Mouse (Mus musculus): ENCODE measurements around the gene Etl4.
"Not testable (repeated sequence)": the region's sequence is repeated elsewhere in the genome, so short reads cannot be mapped to it uniquely, and the experiment has no call there.

Gene Etl4

DNA sequence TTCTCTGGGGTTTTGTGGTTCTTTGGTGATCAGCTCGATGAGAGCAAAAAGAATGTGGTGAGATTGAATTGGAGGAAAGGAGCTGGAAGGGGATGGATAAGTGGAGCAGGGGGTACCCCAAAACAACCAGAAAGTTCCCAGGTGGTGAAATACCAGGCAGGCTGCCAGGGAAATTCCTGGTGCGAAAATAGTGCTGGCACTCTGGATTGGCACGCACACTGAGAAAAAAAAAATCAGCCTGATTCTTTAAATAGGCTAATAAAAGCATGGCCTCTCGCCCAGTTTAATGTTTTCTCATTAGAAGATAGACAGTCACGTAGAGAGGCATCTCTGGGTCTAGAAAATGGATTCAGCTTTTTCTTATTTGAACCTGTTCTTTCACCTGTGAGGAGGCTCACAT lies 258.0 kb downstream of the Etl4 start:
- no peak for DNase-seq (ENCODE audit: low spot score)

DNA sequence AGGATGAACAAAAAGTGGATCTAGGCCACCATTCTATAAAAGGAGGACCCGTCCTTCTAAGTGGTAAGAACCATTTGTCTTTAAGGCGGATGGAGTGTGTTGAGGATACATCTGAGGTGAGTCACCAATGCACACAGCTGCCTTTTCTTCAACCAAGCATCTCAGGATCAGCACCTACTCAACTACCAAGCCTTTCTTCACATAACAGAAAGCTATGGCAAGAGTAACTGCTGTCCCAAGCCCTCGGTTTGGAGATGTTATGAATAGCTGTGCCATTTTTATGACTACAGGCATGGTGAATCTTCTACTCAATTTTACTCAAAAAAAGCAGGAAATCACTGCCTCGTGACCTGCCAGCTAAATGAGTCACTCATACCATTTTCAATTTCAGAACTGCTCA lies 258.6 kb downstream of the Etl4 start:
- DNase-seq (ENCODE audit: low spot score) = no peak

DNA sequence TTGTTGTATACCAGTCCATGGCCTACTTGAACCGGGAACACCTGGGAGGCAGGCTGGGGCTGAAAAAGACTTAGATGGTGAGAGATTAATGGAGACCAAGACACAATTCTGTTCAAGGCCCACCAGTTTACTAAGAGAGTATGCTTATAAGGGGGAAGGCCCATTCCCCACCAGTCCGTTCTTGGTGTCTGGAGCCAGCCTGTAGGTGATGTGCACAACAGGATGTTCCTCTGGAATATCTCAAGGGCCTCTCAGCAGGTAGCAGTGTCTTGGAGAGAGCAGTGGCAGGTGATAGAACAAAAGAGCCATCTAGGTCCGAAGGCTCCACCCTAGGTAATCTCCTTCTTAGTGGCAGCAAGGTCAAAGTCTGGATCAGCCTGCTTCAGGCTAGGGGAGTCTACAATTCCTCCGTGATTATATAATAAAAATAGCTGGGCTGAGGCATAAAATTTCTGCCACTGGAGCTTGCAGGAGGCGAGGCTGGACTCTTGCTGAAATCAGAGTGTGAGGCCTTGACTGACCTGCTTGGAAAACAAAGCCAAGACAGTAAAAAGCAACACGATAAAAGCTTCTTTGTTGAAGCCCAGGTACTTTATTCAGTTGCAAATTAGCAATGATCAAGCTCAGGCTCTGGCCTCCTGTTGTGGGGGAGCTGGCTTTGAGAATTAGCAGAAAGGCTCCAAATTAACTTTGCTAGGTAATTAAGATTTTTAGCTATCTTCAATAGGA lies 267.0 kb downstream of the Etl4 start:
- DNase-seq (ENCODE audit: low spot score) = not testable (repeated sequence)

DNA sequence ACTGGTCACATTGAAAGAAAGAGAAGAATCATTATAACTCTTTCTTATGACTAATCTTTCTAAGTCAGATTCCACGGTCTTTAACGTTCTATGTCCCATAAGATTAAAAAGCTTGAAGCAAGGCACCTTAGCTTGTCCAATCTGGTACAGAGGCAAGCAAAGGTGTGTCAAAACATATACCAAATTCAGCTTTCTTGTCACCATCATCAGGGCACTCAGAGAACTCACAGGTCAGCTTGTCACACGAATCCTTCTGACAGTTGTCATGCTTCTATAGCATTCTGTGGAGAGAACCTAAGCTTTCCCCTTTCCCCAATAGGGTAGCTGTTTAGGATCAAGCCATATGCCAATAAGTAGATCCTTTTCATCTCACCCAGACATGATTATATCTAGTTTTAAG lies 267.7 kb downstream of the Etl4 start:
- DNase-seq (ENCODE audit: low spot score) = not testable (repeated sequence)

DNA sequence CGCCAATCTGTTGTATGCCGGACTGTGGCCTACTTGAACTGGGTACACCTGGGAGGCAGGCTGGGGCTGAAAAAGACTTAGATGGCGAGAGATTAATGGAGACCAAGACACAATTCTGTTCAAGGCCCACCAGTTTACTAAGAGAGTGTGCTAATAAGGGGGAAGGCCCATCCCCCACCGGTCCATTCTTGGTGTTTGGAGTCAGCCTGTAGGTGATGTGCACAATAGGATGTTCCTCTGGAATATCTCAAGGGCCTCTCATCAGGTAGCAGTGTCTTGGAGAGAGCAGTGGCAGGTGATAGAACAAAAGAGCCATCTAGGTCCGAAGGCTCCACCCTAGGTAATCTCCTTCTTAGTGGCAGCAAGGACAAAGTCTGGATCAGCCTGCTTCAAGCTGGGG lies 271.0 kb downstream of the Etl4 start:
- DNase-seq (ENCODE audit: low spot score) = not testable (repeated sequence)

DNA sequence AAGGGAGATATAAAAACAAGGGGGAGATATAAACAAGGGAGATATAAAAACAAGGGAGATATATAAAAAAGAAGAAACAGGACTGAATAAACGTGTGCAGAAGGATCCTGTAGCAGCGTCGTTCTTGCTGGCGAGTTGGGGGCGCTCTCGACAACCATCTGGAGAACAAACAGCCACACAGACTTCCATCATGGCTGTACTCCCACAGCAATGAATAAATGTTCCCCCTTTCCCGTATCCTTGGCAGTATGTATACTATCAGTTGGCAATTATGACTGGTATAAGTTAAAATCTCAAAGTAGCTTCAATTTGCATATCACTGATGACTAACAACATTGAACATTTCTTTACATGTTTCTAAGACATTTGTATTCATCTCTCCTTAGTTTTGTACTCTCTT lies 277.6 kb downstream of the Etl4 start:
- DNase-seq (ENCODE audit: low spot score) = not testable (repeated sequence)

DNA sequence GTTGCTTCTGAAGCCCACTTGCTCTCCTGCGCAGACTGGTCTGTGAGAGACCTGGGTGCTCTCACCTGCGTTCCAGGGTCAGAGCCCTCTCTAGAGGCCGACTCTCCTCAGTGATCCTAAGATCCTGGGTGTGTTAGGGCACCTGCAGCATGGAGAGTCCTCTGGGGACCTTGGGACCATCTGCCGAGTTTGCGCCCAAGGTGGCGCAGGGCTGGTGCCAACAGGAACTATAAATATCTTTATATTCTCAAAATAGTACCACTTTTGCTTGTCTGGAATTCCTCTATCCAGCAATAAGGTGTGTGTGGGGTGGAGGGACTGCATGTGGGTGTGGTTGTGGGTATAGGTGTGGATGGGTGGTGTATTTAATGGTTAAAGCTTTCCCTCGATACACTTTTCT lies 293.4 kb downstream of the Etl4 start:
- no peak for DNase-seq (ENCODE audit: low spot score)

DNA sequence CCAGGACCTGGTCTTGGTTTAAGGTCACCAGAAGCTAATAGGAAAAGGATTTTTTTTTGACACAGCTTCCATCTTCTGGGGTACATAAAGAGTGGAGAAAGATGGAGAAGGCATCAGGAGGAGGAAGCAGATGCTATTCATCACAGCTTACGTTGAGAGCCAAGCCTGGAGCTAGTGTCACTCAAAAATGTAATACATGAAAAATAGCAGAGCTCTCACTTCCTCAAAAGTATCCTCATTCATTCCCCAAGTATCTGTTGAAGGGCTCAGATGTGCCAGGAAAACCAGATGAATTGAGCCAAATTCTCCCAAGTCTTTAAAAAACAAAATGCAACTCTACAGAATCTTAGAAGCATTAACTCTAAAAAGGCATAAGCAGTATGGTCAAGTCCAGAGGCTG lies 297.1 kb downstream of the Etl4 start:
- no peak for DNase-seq (ENCODE audit: low spot score)

DNA sequence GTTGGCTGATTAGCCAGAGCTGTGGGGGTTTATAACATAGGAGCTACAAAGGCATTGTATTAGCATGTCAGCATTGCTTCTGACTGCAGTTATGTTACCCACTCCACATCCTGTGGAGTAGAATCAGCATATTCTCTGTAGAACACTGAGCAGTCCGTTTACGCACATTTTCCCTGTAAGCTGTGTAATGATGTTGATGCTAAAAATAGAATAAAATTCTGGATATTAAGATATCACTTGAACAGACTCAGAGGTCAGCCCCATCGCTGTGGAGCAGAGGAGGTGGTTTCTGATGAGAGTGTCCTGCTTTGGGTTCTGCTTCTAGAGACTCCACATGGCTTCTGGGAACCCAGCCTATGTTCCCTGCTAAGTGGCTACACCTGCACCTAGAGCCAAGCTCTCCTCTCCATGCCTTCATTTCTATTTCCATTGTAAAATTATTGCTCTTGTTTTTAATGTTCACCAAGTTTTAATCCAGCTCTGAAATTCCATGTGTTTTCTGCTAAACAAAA lies 299.2 kb downstream of the Etl4 start:
- DNase-seq (ENCODE audit: low spot score) = no peak

DNA sequence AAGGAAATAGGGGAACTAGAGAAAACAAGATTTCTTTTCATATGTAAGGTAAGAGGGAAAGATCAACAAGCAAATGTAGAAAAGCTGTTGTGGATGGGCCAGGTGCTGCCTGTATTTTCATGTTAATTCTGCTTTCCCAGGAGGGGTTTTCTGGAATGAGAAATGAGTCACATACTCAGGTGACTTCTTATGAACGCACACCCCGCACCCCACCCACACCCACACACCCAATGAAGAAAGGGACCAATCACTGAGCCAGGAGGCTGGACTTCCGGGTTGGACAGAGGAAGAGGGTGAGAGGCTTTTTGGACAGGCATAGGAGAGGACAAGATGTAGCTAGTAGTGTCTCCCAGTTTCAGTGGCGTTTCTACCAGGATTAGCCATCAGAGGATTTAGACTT lies 299.8 kb downstream of the Etl4 start:
- DNase-seq (ENCODE audit: low spot score) = no peak

DNA sequence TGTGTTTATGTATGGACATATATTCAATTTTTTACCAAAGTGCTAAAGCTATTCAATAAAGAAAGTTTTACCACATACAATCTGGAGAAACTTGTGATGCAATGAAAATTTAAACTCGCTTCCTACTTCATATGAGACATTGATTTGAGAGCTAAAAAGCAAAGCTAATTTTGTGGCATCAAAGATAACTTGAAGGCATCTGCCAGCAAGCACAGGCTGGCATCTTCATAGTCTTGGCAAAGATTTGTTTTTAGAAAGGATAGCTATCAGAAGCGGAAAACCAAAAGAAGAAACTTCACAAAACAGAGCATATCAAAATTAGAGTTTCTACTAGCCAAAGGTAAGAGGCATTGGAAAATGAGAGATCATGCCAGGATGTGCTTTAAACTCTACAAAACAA lies 306.7 kb downstream of the Etl4 start:
- no peak for DNase-seq (ENCODE audit: low spot score)

DNA sequence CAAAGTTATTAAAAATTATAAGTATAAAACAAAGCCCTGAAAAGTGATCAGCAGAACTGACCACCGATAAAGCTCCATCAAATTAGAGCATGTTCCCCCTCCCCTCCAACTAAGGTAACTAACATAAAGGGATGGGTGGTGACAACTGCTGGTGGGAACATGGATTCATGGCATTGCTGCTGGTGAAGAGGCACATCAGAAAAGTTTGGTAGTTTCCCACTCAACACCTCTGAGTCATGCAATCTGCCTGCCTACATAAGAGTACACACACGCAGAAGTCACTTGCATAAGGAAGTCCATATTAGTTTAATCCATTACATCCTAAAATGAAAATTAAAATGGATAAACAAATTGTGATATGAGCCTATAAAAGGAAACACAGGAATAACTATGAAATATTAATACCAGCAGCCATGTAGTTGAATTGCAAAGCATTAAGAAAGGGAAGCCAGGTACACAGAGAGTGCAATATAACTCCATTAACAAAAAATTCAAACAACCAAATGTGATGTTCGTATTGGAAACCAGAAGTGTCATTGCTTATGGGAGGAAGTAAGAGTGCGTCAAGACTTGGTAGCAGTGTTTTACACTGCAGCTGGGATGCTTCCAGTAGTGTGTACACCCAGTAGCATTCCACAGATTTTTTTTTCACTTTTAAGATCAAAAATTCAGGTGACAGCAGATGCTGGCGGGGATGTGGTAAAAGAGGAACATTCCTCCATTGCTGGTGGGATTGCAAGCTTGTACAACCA lies 307.3 kb downstream of the Etl4 start:
- no peak for DNase-seq (ENCODE audit: low spot score)

DNA sequence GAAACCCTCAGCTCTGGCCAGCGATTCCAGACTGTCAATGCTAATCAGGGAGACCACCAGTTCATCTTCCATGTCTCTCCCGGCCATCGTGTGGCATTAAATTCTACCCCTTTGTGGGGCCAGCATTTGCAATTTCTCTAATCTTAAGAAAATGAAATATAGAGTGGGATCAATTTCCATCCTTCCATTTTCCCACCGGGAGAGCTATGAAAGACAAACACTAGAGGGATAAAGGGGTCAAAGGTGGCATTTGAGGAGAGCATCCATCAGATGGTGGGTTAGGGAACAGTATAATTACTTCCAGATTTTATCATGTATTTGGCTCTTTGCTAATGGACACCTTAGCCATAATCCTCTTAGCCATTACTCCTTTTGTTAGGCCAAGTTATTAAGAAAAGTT lies 321.8 kb downstream of the Etl4 start:
- DNase-seq (ENCODE audit: low spot score) = no peak

DNA sequence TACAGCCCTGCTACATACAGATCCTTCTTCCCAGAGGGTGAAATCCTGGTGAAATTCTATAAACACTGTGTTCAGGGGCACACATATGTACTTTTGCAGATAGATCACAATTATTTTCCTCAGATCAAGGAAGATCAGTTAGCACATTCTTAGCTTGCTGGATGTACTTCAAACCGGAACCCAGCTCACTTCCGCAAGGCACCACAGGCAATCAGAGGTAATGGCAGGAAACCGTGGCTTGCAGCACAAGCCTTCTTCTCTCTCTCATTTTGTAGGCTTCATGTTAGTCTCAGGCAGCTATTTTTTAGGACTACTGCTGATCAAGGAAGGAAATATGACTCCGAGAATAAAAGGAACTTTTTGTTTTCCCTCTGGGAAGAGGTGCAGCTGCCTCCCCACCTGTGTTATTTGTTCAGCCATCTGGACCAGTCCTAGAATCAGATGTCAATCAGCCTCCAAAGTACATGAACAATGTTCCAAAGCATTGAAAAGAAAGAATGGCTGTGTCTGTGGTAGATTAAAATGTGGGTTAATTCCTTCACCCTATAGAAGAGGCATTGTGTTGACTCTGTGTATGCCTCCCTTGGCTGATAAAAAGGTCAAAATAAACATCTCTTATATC lies 338.6 kb downstream of the Etl4 start:
- no peak for DNase-seq (ENCODE audit: low spot score)

DNA sequence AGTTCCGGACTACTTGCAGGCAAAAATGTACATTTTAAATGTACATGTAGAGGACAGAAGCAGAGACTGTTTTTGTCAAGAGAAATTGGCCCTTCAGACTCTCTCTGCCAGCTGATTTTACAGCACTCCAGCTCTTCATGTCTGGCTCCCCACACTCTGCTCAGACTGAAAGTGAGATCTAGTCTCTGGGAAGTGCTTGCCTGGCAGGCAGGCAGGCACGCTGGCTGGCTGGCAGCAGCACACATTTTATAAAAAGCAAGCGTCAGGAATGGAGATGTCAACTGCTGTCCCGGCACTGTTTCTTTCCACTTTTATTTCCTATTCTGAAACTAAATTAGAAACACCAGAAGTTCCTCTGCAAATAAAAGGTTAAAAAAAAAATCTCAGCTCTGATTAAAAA lies 339.8 kb downstream of the Etl4 start:
- no peak for DNase-seq (ENCODE audit: low spot score)

DNA sequence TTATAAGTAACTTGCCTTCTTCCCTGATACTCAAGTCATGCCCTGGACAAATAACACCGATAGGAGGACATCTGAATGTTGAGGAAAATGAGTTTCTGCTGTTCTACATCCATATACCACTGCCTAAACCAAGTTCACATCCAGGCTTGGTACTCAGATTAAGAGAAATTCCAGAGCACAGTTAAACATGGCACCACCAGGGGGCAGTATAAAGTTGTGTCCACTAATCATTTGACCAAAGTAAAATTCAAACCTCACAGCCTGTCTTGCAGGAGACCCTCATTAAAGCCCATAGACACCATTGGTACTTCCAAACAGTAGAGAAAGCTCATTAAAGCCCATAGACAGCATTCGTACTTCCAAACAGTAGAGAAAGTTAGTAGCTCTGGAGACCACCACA lies 366.5 kb downstream of the Etl4 start:
- DNase-seq (ENCODE audit: low spot score) = peak; percentile 40

DNA sequence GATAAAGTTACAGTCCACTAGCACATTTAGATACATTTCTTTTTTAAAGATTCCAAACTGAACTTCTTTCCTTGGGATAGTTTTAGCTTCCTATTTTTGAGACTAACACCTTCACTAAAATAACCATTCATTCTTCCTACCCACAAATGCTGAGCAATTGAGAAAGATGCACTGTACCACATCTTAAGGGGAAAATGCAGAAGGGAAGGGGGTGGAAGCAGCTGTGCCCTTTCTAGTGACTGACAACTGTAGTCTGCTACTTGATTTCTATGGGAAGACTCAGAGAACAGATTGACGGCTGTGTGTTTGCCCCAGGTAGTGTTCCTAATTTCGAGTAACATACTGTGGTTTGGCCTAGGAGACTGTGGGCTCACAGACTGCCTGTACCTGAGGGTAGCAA lies 372.3 kb downstream of the Etl4 start:
- DNase-seq (ENCODE audit: low spot score) = no peak

DNA sequence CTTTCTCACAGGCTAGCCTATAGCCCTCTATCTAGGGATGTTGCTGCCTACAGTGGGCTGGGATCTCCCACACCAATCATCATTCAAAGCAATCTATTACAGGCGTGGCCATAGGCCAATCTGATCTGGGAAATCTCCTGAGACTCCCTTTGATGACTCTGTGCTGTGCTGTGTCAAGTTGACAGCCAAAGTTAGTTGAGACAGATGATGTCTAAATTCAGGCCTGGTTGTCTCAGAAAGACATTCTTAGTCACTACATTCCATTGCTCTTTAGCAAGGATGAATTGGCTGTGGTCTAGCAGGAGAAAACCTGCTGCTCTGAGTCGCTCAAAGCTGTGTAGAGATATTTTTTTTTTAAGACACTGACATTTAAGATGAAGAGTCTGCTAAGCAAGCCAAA lies 374.8 kb downstream of the Etl4 start:
- no peak for DNase-seq (ENCODE audit: low spot score)

DNA sequence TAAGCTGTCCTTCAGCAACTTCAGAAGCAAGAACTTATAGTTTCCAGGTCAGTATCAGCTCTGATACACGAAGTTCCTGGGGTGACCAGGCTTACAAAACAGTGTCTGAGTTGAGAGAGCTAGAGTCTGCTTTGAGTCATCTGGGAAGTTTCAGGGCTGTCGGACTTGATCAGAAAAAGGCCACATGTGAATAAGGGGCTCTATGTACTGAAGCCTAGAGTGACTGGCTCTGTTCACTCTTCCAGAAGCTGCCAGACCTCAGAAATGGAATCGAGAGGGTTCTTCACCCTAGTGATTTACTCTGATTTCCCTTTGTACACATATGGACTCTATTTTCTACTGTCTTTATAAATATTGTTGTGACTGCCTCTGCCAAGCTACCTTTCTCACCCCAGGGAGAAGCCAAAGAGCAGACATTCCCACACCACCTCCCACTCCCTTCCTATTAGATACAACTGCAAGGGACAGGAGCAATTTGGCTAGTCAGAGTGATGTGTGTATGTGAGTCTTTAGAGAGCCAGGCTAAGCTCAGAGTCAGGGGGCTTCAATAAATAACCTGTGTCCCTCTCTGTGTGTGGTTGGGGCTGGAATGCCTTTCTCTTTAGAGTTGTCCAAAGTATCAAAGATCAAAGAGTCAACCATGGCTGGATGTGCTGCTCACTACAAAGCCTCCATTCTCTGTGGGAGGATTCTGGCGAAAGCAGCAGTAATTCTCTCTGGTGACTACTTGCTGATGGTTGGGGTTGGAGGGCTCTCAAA lies 381.6 kb downstream of the Etl4 start:
- no peak for DNase-seq (ENCODE audit: low spot score)

DNA sequence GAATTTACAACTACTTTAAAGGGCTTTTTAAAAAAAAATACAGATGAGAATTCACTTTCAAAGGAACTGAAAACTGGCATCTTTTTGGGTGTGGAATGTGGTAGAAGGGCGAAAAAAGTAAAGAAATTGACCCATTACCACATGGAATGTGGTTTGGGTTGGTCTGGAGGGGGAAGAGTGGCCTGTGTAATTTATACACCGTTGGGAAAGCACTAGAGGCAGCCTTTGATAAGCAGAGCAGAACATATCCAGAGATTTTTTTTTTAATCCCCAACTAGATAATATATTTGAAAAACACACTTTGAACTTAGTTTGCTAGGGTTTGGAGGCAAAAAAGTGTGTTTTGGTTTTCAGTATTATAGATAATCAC lies 382.1 kb downstream of the Etl4 start:
- no peak for DNase-seq (ENCODE audit: low spot score)

DNA sequence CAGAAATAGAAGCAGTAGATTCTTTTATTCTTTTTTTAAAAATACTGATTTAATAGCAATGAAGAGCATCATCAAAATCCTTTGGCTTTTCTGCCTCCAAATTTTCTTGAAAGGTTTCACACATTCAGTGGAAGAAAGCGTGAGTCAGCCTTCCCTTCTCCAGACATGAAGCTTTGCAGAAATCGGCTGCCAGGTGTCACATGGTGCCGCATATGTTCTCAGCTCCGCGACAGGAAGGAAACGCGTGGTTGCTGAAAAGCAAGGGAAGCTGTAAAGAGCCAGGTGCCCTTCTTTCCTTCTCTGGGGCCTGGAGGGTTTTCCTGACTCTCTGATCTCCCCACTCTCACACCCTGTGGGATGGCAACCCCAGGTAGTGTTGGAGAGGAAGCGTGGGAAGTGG lies 383.8 kb downstream of the Etl4 start:
- no peak for DNase-seq (ENCODE audit: low spot score)

DNA sequence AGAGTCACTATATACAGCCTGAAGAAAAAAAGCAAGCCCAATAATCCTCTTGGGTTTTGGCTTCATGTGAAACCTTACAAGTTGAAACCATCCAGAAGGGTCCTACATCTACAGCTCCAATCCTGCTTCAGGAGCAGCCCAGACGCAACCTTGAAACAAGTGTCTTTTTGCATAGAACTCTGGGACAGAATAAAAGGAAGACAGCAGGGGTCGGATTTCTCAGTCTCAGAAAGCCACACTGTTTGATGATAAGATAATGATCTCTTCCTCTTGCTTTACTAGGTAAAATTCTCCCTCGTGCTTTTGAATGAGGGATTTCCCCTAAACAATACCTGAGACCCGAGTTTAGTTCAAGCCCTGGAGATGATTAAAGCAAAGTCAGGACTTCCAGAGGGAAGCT lies 385.0 kb downstream of the Etl4 start:
- no peak for DNase-seq (ENCODE audit: low spot score)

DNA sequence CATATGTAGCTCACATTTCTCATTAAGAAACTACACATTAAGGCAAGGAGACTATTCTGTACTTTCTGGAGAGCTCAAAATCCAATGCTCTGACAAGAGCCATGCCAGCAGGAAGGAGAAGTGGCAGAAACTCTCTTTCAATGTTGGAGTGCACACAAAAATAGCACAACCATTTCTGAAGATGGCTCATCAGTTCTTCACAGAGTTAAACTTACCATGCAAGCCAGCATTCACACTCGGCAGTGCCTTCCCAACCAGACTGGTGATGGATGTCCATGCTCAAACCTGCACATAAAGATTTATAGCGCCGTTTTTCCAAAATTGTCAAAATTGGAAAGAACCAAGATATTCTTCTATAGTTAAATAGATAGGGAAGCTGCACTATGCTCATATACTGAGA lies 392.9 kb downstream of the Etl4 start:
- no peak for DNase-seq (ENCODE audit: low spot score)
